Comparison of ENCODE assay signal across 9 mouse cellular contexts in genomic region chr5:121206540-121206939, GRCm38 (mm10). TPM values are rescaled to one million over a fixed set of nuclear protein-coding genes. Genes with fewer than 3 reads are reported as not detected.
DNase-seq lines count a peak whose midpoint lies in the region; ATAC-seq and TF ChIP-seq lines count a peak whose summit lies in the region.
"Had no signal": no experiment of that assay in that cellular context is flagged by ENCODE, and none has a peak within 500 bp of the region (broad histone marks: within the 10 kb centered on the region; RNA-seq: fewer than 3 reads in every experiment).

No protein-coding gene starts in this region.

- H3K36me3 ChIP-seq in forebrain, embryonic 15.5 days = peaks cover 60% of the 10 kb centered on the region
- peaks cover 40% of the 10 kb centered on the region for H3K36me3 ChIP-seq in forebrain, embryonic 11.5 days (ENCODE audit: control insufficient read depth, insufficient read depth, low read length)
- peaks cover 61% of the 10 kb centered on the region for H3K36me3 ChIP-seq in lung, embryonic 14.5 days (ENCODE audit: insufficient read depth)
- H3K36me3 ChIP-seq in embryonic facial prominence, embryonic 13.5 days = peaks cover 61% of the 10 kb centered on the region
- peaks cover 55% of the 10 kb centered on the region for H3K36me3 ChIP-seq in liver, embryonic 16.5 days (ENCODE audit: control insufficient read depth, insufficient read depth)

- ATAC-seq in forebrain, embryonic 15.5 days (replicated peaks) = no peak
- ATAC-seq in forebrain, embryonic 11.5 days (replicated peaks; ENCODE audit: low FRiP score) = no peak
- no peak for ATAC-seq in lung, embryonic 14.5 days (ENCODE audit: insufficient read depth)
- no peak for ATAC-seq in embryonic facial prominence, embryonic 13.5 days (ENCODE audit: insufficient number of reproducible peaks, insufficient read depth, low FRiP score, low TSS enrichment, low read depth)
- no peak for ATAC-seq in liver, embryonic 16.5 days (ENCODE audit: low read depth)

- no peak for TF ChIP-seq POLR2A in lung, adult 2 months (IDR thresholded peaks at IDR 0.05; ENCODE audit: borderline replicate concordance, extremely low read depth, low read depth, low read length)

- WGBS in forebrain, embryonic 15.5 days = 84% methylated on average over 9 of the region's 9 CpGs
- WGBS in forebrain, embryonic 11.5 days = 84% methylated on average over 9 of the region's 9 CpGs
- WGBS in lung, embryonic 14.5 days = 69% methylated on average over 9 of the region's 9 CpGs
- WGBS in lung, adult 2 months = 69% methylated on average over 9 of the region's 9 CpGs
- 77% methylated on average over 9 of the region's 9 CpGs for WGBS in embryonic facial prominence, embryonic 13.5 days
- WGBS in liver, embryonic 16.5 days (ENCODE audit: insufficient replicate concordance) = 76% methylated on average over 9 of the region's 9 CpGs

- no peak for DNase-seq in forebrain, embryonic 11.5 days (ENCODE audit: low spot score)
- DNase-seq in lung, embryonic 14.5 days = no peak
- DNase-seq in lung, adult 2 months = no peak
- DNase-seq in testis, postnatal 10 days (ENCODE audit: low spot score) = no peak
- no peak for DNase-seq in urinary bladder, adult 2 months (ENCODE audit: low spot score)
- DNase-seq: cerebellum, adult 11-12 months had no signal

- H3K4me3 ChIP-seq in forebrain, embryonic 15.5 days = no peak overlapping the region
- no peak overlapping the region for H3K4me3 ChIP-seq in forebrain, embryonic 11.5 days (ENCODE audit: low read depth, low read length)
- peak overlapping the region; percentile 98 for H3K4me3 ChIP-seq in lung, embryonic 14.5 days (ENCODE audit: low read depth, low read length)
- no peak overlapping the region for H3K4me3 ChIP-seq in lung, adult 2 months (replicated peaks; ENCODE audit: extremely low read depth, low read depth, low read length)
- peak overlapping the region; percentile 98 for H3K4me3 ChIP-seq in embryonic facial prominence, embryonic 13.5 days
- H3K4me3 ChIP-seq in liver, embryonic 16.5 days (ENCODE audit: low read depth, low read length) = peak overlapping the region; percentile 94

- H3K27me3 ChIP-seq in forebrain, embryonic 15.5 days = no peaks in the 10 kb centered on the region
- H3K27me3 ChIP-seq in forebrain, embryonic 11.5 days (ENCODE audit: control insufficient read depth, insufficient read depth, low read length) = no peaks in the 10 kb centered on the region
- no peaks in the 10 kb centered on the region for H3K27me3 ChIP-seq in lung, embryonic 14.5 days (ENCODE audit: insufficient read depth, low read length)
- no peaks in the 10 kb centered on the region for H3K27me3 ChIP-seq in embryonic facial prominence, embryonic 13.5 days
- no peaks in the 10 kb centered on the region for H3K27me3 ChIP-seq in liver, embryonic 16.5 days (ENCODE audit: control insufficient read depth, insufficient read depth, low read depth, low read length)

- no peak for TF ChIP-seq CTCF in lung, embryonic 14.5 days (IDR thresholded peaks at IDR 0.05; ENCODE audit: low read depth)
- TF ChIP-seq CTCF in lung, adult 2 months (IDR thresholded peaks at IDR 0.05; ENCODE audit: insufficient read depth, low read length) = no peak

- peaks cover 28% of the 10 kb centered on the region for H3K4me1 ChIP-seq in forebrain, embryonic 15.5 days
- H3K4me1 ChIP-seq in forebrain, embryonic 11.5 days (replicated peaks; ENCODE audit: control insufficient read depth, insufficient read depth, low read length) = peaks cover 6% of the 10 kb centered on the region
- peaks cover 9% of the 10 kb centered on the region for H3K4me1 ChIP-seq in lung, embryonic 14.5 days (ENCODE audit: insufficient read depth)
- no peaks in the 10 kb centered on the region; the same call in 1 of the 2 replicates for H3K4me1 ChIP-seq in lung, adult 2 months (ENCODE audit: control insufficient read depth, insufficient read depth, low read length)
- peaks cover 25% of the 10 kb centered on the region for H3K4me1 ChIP-seq in embryonic facial prominence, embryonic 13.5 days
- peaks cover 31% of the 10 kb centered on the region for H3K4me1 ChIP-seq in liver, embryonic 16.5 days (ENCODE audit: control insufficient read depth, low read depth, low read length)

- no peak overlapping the region for H3K27ac ChIP-seq in forebrain, embryonic 15.5 days (replicated peaks)
- H3K27ac ChIP-seq in forebrain, embryonic 11.5 days (ENCODE audit: low read depth, low read length) = no peak overlapping the region
- H3K27ac ChIP-seq in lung, embryonic 14.5 days (ENCODE audit: low read depth) = no peak overlapping the region
- no peak overlapping the region for H3K27ac ChIP-seq in embryonic facial prominence, embryonic 13.5 days
- peak overlapping the region; percentile 56 for H3K27ac ChIP-seq in liver, embryonic 16.5 days (ENCODE audit: low read length)

- peak overlapping the region; percentile 79; the same call in 1 of the 2 replicates for H3K4me2 ChIP-seq in forebrain, embryonic 15.5 days (replicated peaks)
- H3K4me2 ChIP-seq in forebrain, embryonic 11.5 days (ENCODE audit: low read depth, low read length, severe bottlenecking) = no peak overlapping the region
- H3K4me2 ChIP-seq in lung, embryonic 14.5 days = peak overlapping the region; percentile 77
- H3K4me2 ChIP-seq in embryonic facial prominence, embryonic 13.5 days = peak overlapping the region; percentile 69
- H3K4me2 ChIP-seq in liver, embryonic 16.5 days (ENCODE audit: low read depth, low read length) = peak overlapping the region; percentile 76

- no peaks in the 10 kb centered on the region for H3K9me3 ChIP-seq in forebrain, embryonic 15.5 days
- H3K9me3 ChIP-seq in forebrain, embryonic 11.5 days (ENCODE audit: control insufficient read depth, low read length) = no peaks in the 10 kb centered on the region
- H3K9me3 ChIP-seq in lung, embryonic 14.5 days (ENCODE audit: low read depth, low read length) = no peaks in the 10 kb centered on the region
- no peaks in the 10 kb centered on the region for H3K9me3 ChIP-seq in embryonic facial prominence, embryonic 13.5 days
- no peaks in the 10 kb centered on the region for H3K9me3 ChIP-seq in liver, embryonic 16.5 days (replicated peaks; ENCODE audit: control insufficient read depth, low read length)

- no peak overlapping the region for H3K9ac ChIP-seq in forebrain, embryonic 15.5 days (replicated peaks)
- H3K9ac ChIP-seq in forebrain, embryonic 11.5 days (ENCODE audit: low read length) = no peak overlapping the region
- H3K9ac ChIP-seq in lung, embryonic 14.5 days = peak overlapping the region; percentile 98
- H3K9ac ChIP-seq in embryonic facial prominence, embryonic 13.5 days = peak overlapping the region; percentile 100
- peak overlapping the region; percentile 94 for H3K9ac ChIP-seq in liver, embryonic 16.5 days (ENCODE audit: low read depth, low read length)

RNA-seq across cellular contexts. Expression of gene Rpl6, which starts 2.3 kb away (rescaled TPM):
- 398 and 410 TPM in 2 replicates for polyA plus RNA-seq in forebrain, embryonic 15.5 days (2015; fragmentation: Nextera tagmentation; extraction: Ambion mirVana)
- 586 and 620 TPM in 2 replicates for polyA plus RNA-seq in forebrain, embryonic 11.5 days (2014; fragmentation: Nextera tagmentation; extraction: Ambion mirVana)
- 673 and 709 TPM in 2 replicates for polyA plus RNA-seq in lung, embryonic 14.5 days (2014; fragmentation: Nextera tagmentation; extraction: Ambion mirVana)
- 171 and 213 TPM in 2 replicates for polyA plus RNA-seq in lung, adult 2 months (2012; rRNA removed)
- 726 and 753 TPM in 2 replicates for polyA plus RNA-seq in embryonic facial prominence, embryonic 13.5 days (2015; fragmentation: Nextera tagmentation; extraction: Ambion mirVana)
- polyA plus RNA-seq in liver, embryonic 16.5 days (2015; fragmentation: Nextera tagmentation; extraction: Ambion mirVana) = 278 and 327 TPM in 2 replicates
- polyA plus RNA-seq in urinary bladder, adult 2 months (2012; rRNA removed) = 889 and 965 TPM in 2 replicates

RNA-seq across cellular contexts. Expression of gene Hectd4, which starts 13.5 kb away (rescaled TPM):
- polyA plus RNA-seq in forebrain, embryonic 15.5 days (2015; fragmentation: Nextera tagmentation; extraction: Ambion mirVana) = 18.1 and 20.8 TPM in 2 replicates
- 11.5 and 13.4 TPM in 2 replicates for polyA plus RNA-seq in forebrain, embryonic 11.5 days (2014; fragmentation: Nextera tagmentation; extraction: Ambion mirVana)
- 6.8 and 7.1 TPM in 2 replicates for polyA plus RNA-seq in lung, embryonic 14.5 days (2014; fragmentation: Nextera tagmentation; extraction: Ambion mirVana)
- 15.4 and 16.4 TPM in 2 replicates for polyA plus RNA-seq in lung, adult 2 months (2012; rRNA removed)
- 4.7 and 7.1 TPM in 2 replicates for polyA plus RNA-seq in embryonic facial prominence, embryonic 13.5 days (2015; fragmentation: Nextera tagmentation; extraction: Ambion mirVana)
- polyA plus RNA-seq in liver, embryonic 16.5 days (2015; fragmentation: Nextera tagmentation; extraction: Ambion mirVana) = 8.5 and 8.7 TPM in 2 replicates
- polyA plus RNA-seq in urinary bladder, adult 2 months (2012; rRNA removed) = 11.8 and 13.2 TPM in 2 replicates

RNA-seq across cellular contexts. Expression of gene Ptpn11, which starts 15.3 kb away (rescaled TPM):
- 25.9 and 26.1 TPM in 2 replicates for polyA plus RNA-seq in forebrain, embryonic 15.5 days (2015; fragmentation: Nextera tagmentation; extraction: Ambion mirVana)
- polyA plus RNA-seq in forebrain, embryonic 11.5 days (2014; fragmentation: Nextera tagmentation; extraction: Ambion mirVana) = 27.4 and 28.6 TPM in 2 replicates
- 25.6 and 26.6 TPM in 2 replicates for polyA plus RNA-seq in lung, embryonic 14.5 days (2014; fragmentation: Nextera tagmentation; extraction: Ambion mirVana)
- 31.2 and 44.4 TPM in 2 replicates for polyA plus RNA-seq in lung, adult 2 months (2012; rRNA removed)
- 23.1 and 26.3 TPM in 2 replicates for polyA plus RNA-seq in embryonic facial prominence, embryonic 13.5 days (2015; fragmentation: Nextera tagmentation; extraction: Ambion mirVana)
- polyA plus RNA-seq in liver, embryonic 16.5 days (2015; fragmentation: Nextera tagmentation; extraction: Ambion mirVana) = 6.6 and 7.0 TPM in 2 replicates
- polyA plus RNA-seq in urinary bladder, adult 2 months (2012; rRNA removed) = 40.0 and 56.5 TPM in 2 replicates

Comparison
In these comparisons a context has a peak if more than half of its experiments do, and no peak if none do; other contexts are left out.
1. H3K4me3 ChIP-seq: peak in lung, embryonic 14.5 days (single experiment), embryonic facial prominence, embryonic 13.5 days (single experiment) and liver, embryonic 16.5 days (single experiment); none in forebrain, embryonic 15.5 days (single experiment), forebrain, embryonic 11.5 days (single experiment) and lung, adult 2 months (single experiment).
2. H3K9ac ChIP-seq: peak in lung, embryonic 14.5 days (single experiment), embryonic facial prominence, embryonic 13.5 days (single experiment) and liver, embryonic 16.5 days (single experiment); none in forebrain, embryonic 15.5 days (single experiment) and forebrain, embryonic 11.5 days (single experiment).